Mouse (Mus musculus) midbrain, embryonic 11.5 days (tissue): ENCODE data around the gene 4921536K21Rik. TPM values are rescaled to one million over a fixed set of nuclear protein-coding genes. Genes with fewer than 3 reads are reported as not detected.

ENCODE experiments used
- ATAC-seq: fragments of 200-750 bp; cut with Nextera tagmentation; 2 replicates; pipeline ENCODE4 v1.8.0; 2017; ENCODE audit warnings: moderate TSS enrichment, moderate library complexity; ENCODE audit not compliant: low FRiP score
- DNase-seq: peaks from one replicate; pipeline ENCODE4 v3.0.0; 2015; ENCODE audit warnings: low spot score; ENCODE audit errors: missing footprints
- H3K27ac ChIP-seq: fragments of 300-500 bp; sonication (generic); 2 replicates; pipeline ENCODE4 v1.5.1; 2014; ENCODE audit warnings: low read depth, low read length
- H3K27me3 ChIP-seq: fragments of 300-500 bp; sonication (generic); 2 replicates; pipeline ENCODE4 v1.6.1; 2014; ENCODE audit warnings: mild to moderate bottlenecking, low read length, moderate library complexity, mixed read lengths; ENCODE audit not compliant: control insufficient read depth, insufficient read depth
- H3K36me3 ChIP-seq: fragments of 300-500 bp; sonication (generic); 2 replicates; pipeline ENCODE4 v1.6.1; 2014; ENCODE audit warnings: mild to moderate bottlenecking, low read length, moderate library complexity, mixed read lengths; ENCODE audit not compliant: control insufficient read depth, insufficient read depth
- H3K4me1 ChIP-seq: fragments of 300-500 bp; sonication (generic); 2 replicates; pipeline ENCODE4 v1.6.1; 2014; ENCODE audit warnings: low read length; ENCODE audit not compliant: control insufficient read depth, insufficient read depth
- H3K4me2 ChIP-seq: fragments of 300-500 bp; sonication (generic); 2 replicates; pipeline ENCODE4 v1.6.1; 2014; ENCODE audit warnings: mild to moderate bottlenecking, moderate library complexity
- H3K4me3 ChIP-seq: fragments of 300-500 bp; sonication (generic); 2 replicates; pipeline ENCODE4 v1.5.1; 2014; ENCODE audit warnings: low read depth, low read length
- H3K9ac ChIP-seq: fragments of 300-500 bp; sonication (generic); 2 replicates; pipeline ENCODE4 v1.6.1; 2014; ENCODE audit warnings: low read length
- H3K9me3 ChIP-seq: fragments of 300-500 bp; sonication (generic); 2 replicates; pipeline ENCODE4 v1.6.1; 2016; ENCODE audit warnings: low read length; ENCODE audit not compliant: control insufficient read depth
- WGBS: fragments of 180-500 bp; shearing (Covaris S2); extraction: QIAGEN DNeasy Blood & Tissue Kit; methylation state at CpG from one replicate; pipeline ENCODE4 v1.1.7; 2014; 5-methylcytosine and 5-hydroxymethylcytosine counted together
- polyA plus RNA-seq: library from polyadenylated mRNA; unstranded; fragments of >200 nt; fragmentation: Nextera tagmentation; extraction: Ambion mirVana; gene quantifications from 2 replicates; pipeline ENCODE4 v1.2.1, GENCODE M21; 2014

The 4921536K21Rik gene
- polyA plus RNA-seq, 1 experiment from 2014 or later = 0.64 TPM

- Histone ChIP-seq H3K4me2 (no peak overlapping the region), H3K4me1 (peaks cover 5% of the 10 kb centered on the region; the same call in 1 of the 2 replicates), H3K9me3 (no peaks in the 10 kb centered on the region), H3K27ac (no peak overlapping the region), H3K27me3 (no peaks in the 10 kb centered on the region), H3K36me3 (no peaks in the 10 kb centered on the region; the same call in 1 of the 2 replicates), H3K9ac (no peak overlapping the region), H3K4me3 (no peak overlapping the region)
- ATAC-seq (no peak), DNase-seq (no peak)
- WGBS = 61% methylated on average over 4 of the region's 4 CpGs
Observed at GRCm38 (mm10) chr11:3930019-3930418, 35.1 kb upstream of the 4921536K21Rik start.

GRCm38 (mm10) chr11:3925916-3926315 lies 31.0 kb upstream of the 4921536K21Rik start:
- peaks cover under 1% of the 10 kb centered on the region; the same call in 1 of the 2 replicates for H3K4me1 ChIP-seq
- 91% methylated on average over 10 of the region's 10 CpGs for WGBS
- no peak overlapping the region for H3K4me2 ChIP-seq
- DNase-seq (no peak), ATAC-seq (no peak)
- no peak overlapping the region for H3K27ac ChIP-seq
- no peak overlapping the region for H3K9ac ChIP-seq
- no peak overlapping the region for H3K4me3 ChIP-seq
- peaks cover 4% of the 10 kb centered on the region for H3K36me3 ChIP-seq
- H3K27me3 ChIP-seq = no peaks in the 10 kb centered on the region
- H3K9me3 ChIP-seq = no peaks in the 10 kb centered on the region

- Histone ChIP-seq H3K4me2 (no peak overlapping the region), H3K27ac (no peak overlapping the region), H3K36me3 (peaks cover 4% of the 10 kb centered on the region), H3K4me3 (no peak overlapping the region), H3K4me1 (no peaks in the 10 kb centered on the region), H3K9ac (no peak overlapping the region), H3K27me3 (no peaks in the 10 kb centered on the region), H3K9me3 (no peaks in the 10 kb centered on the region)
- DNase-seq = no peak
- whole genome bisulfite sequencing = 97% methylated on average over 6 of the region's 6 CpGs
- no peak for ATAC-seq
Observed at GRCm38 (mm10) chr11:3922731-3923130, 27.8 kb upstream of the 4921536K21Rik start.

GRCm38 (mm10) chr11:3922115-3922514 lies 27.2 kb upstream of the 4921536K21Rik start:
- H3K36me3 ChIP-seq = peaks cover 4% of the 10 kb centered on the region
- H3K4me2 ChIP-seq = no peak overlapping the region
- DNase-seq (no peak), ATAC-seq (no peak)
- H3K9ac ChIP-seq = no peak overlapping the region
- H3K4me1 ChIP-seq = no peaks in the 10 kb centered on the region
- no peaks in the 10 kb centered on the region for H3K9me3 ChIP-seq
- H3K4me3 ChIP-seq = no peak overlapping the region
- H3K27ac ChIP-seq = no peak overlapping the region
- 87% methylated on average over 9 of the region's 9 CpGs for WGBS
- H3K27me3 ChIP-seq = no peaks in the 10 kb centered on the region

DNA sequence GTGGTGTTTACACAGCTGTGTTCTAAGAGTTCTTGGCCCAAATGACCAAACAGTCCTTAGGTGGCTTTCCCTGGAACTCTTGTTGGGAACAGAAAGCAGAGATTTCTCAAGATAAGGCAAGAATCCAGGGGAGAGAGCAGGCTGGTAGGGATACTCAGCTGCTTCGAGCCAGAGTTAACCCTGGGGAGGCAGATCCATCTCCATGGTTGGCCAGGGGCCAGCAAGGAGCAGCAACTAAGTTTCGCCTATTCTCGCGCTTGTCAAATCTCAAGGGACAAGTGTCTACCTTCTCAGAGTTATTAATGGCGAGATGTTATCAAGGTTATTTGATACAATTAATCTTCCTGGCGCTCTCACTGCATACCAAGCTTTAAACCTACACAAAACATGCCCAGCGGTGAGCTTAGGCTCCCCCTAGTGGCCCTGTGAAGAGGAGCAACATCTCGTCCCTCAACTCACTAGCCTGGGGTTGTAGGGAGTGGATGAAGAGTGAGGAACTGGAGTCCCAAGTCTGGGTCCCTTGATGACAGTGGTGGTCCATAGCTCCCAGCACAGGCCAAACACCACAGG lies 26.5 kb upstream of the 4921536K21Rik start:
- Histone ChIP-seq H3K36me3 (peaks cover 4% of the 10 kb centered on the region), H3K4me3 (no peak overlapping the region), H3K9ac (no peak overlapping the region), H3K4me1 (no peaks in the 10 kb centered on the region), H3K4me2 (no peak overlapping the region), H3K27me3 (no peaks in the 10 kb centered on the region), H3K27ac (no peak overlapping the region), H3K9me3 (no peaks in the 10 kb centered on the region)
- ATAC-seq (no peak), DNase-seq (peak; percentile 86)
- WGBS = 38% methylated on average over 8 of the region's 8 CpGs

- no peak overlapping the region for H3K4me3 ChIP-seq
- DNase-seq (no peak), ATAC-seq (no peak)
- H3K9ac ChIP-seq = no peak overlapping the region
- H3K9me3 ChIP-seq = no peaks in the 10 kb centered on the region
- no peak overlapping the region for H3K4me2 ChIP-seq
- WGBS = 88% methylated on average over 7 of the region's 7 CpGs
- no peaks in the 10 kb centered on the region for H3K4me1 ChIP-seq
- H3K36me3 ChIP-seq = peaks cover 4% of the 10 kb centered on the region
- no peak overlapping the region for H3K27ac ChIP-seq
- H3K27me3 ChIP-seq = no peaks in the 10 kb centered on the region
Observed at GRCm38 (mm10) chr11:3920476-3920875, 25.6 kb upstream of the 4921536K21Rik start.

GRCm38 (mm10) chr11:3918738-3919137 lies 23.8 kb upstream of the 4921536K21Rik start:
- 72% methylated on average over 1 of the region's 1 CpGs for WGBS
- Histone ChIP-seq H3K36me3 (peaks cover 4% of the 10 kb centered on the region; the same call in 1 of the 2 replicates), H3K9ac (no peak overlapping the region), H3K4me3 (no peak overlapping the region), H3K27me3 (no peaks in the 10 kb centered on the region), H3K27ac (no peak overlapping the region), H3K4me1 (0 out of 2 replicates have a peak, but pooled peaks cover 2% of the 10 kb centered on the region), H3K4me2 (no peak overlapping the region), H3K9me3 (no peaks in the 10 kb centered on the region)
- DNase-seq (no peak), ATAC-seq (no peak)

DNA sequence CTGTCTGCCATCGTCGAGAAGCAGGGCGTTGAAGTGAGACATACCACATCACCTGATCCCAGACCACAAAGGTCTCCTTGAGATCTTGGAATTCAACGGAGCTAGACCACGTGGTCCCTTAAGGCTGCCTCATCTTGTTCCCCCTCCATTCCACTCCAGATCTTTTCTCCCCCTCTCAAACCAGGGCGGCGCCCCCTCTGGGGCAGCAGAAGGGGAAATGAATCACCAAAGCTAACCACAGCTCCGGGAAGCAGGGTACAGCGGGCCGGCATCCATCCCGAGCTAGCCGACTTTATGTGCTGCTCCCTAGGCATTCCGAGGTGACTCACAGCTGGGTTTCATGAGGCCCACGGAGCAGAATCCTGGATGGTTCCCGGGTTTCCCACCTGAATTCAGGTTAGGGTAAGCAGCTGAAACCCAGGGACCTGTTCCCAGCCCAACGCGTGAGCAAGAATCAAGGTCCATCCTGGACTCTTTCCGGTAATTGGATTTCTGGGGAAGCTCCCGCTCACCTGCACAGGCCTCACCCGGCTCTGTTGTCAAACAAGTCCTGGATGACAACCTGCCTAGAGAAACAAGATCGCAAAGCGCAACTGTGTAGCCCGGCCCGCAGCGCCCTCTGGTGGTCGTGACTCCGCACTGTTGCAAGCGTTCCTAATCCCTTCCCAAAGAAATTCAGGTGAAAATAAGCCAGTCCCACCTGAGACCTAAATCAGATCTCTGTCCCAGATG lies 19.4 kb upstream of the 4921536K21Rik start, which contains the start of gene Slc35e4:
TSS of gene Slc35e4 (minus strand) at position 556 of the 732 bp plus-strand sequence.
- under 1% methylated on average over 28 of the region's 28 CpGs for WGBS
- H3K4me3 ChIP-seq = peak within 1 kb of the TSS; percentile 56
- H3K36me3 ChIP-seq = no peaks in the 10 kb centered on the region
- H3K9ac ChIP-seq = peak within 1 kb of the TSS; percentile 70
- H3K27me3 ChIP-seq = peaks cover 9% of the 10 kb centered on the region; the same call in 1 of the 2 replicates
- no peak within 1 kb of the TSS; the same call in 1 of the 2 replicates for H3K27ac ChIP-seq
- DNase-seq (peak; percentile 99), ATAC-seq (peak; percentile 64)
- H3K4me1 ChIP-seq = peaks cover 17% of the 10 kb centered on the region
- no peaks in the 10 kb centered on the region for H3K9me3 ChIP-seq
- H3K4me2 ChIP-seq = peak within 1 kb of the TSS; percentile 89
